Mouse (Mus musculus) MEL (cell line): ENCODE data around the gene Ccdc82. TPM values are rescaled to one million over a fixed set of nuclear protein-coding genes. Genes with fewer than 3 reads are reported as not detected.
A peak's percentile ranks its signal among the peaks of the same experiment; 100 is the strongest.

Experiments used
- DNase-seq: peaks from one replicate; pipeline ENCODE4 v3.0.0; 2011; ENCODE audit warnings: low read depth, low spot score
- H3K27ac ChIP-seq: 2 replicates; pipeline ENCODE4 v1.5.1; 2012; ENCODE audit warnings: low read depth, mild to moderate bottlenecking, control low read depth, low read length, moderate library complexity; ENCODE audit not compliant: control insufficient read depth
- H3K27me3 ChIP-seq, 2 experiments: fragments of 150-350 bp in 1 of 2; sonication (generic) in 1 of 2; 2 replicates each; pipeline ENCODE4 v1.6.1; 2012; ENCODE audit warnings: low read length in 2 of 2, mild to moderate bottlenecking in 2 of 2, improper control_type of control experiment in 1 of 2, moderate library complexity in 1 of 2; ENCODE audit not compliant: insufficient read depth in 2 of 2, control insufficient read depth in 1 of 2
- H3K36me3 ChIP-seq, 2 experiments: 2 replicates each; pipeline ENCODE4 v1.6.1; 2012 to 2014; ENCODE audit warnings: low read length in 2 of 2, improper control_type of control experiment in 1 of 2, inconsistent platforms in 1 of 2, mild to moderate bottlenecking in 1 of 2; ENCODE audit not compliant: insufficient read depth in 2 of 2, control insufficient read depth in 1 of 2
- H3K4me1 ChIP-seq, 2 experiments: fragments of 150-350 bp in 1 of 2; sonication (generic) in 1 of 2; 2 replicates each; pipeline ENCODE4 v1.6.1; 2012; ENCODE audit warnings: low read length in 2 of 2, improper control_type of control experiment in 1 of 2, mild to moderate bottlenecking in 1 of 2; ENCODE audit not compliant: insufficient read depth in 2 of 2, control insufficient read depth in 1 of 2
- H3K4me3 ChIP-seq, 2 experiments: fragments of 150-350 bp in 1 of 2; sonication (generic) in 1 of 2; 2 replicates each; pipeline ENCODE4 v1.5.1; 2012; ENCODE audit warnings: low read depth in 2 of 2, low read length in 2 of 2, mild to moderate bottlenecking in 2 of 2, moderate library complexity in 2 of 2, control low read depth in 1 of 2, improper control_type of control experiment in 1 of 2; ENCODE audit not compliant: control insufficient read depth in 1 of 2, insufficient read depth in 1 of 2
- H3K79me2 ChIP-seq: 2 replicates; pipeline ENCODE4 v1.6.1; 2012; ENCODE audit warnings: mild to moderate bottlenecking, low read length, moderate library complexity; ENCODE audit not compliant: control insufficient read depth, poor library complexity, insufficient read depth
- H3K9ac ChIP-seq: 2 replicates; pipeline ENCODE4 v1.6.1; 2012; ENCODE audit warnings: low read depth, mild to moderate bottlenecking, control low read depth, low read length, moderate library complexity; ENCODE audit not compliant: control insufficient read depth, poor library complexity, severe bottlenecking
- H3K9me3 ChIP-seq: fragments of 150-350 bp; sonication (generic); replicated peaks from 2 replicates; pipeline ENCODE4 v1.6.1; 2012; ENCODE audit warnings: mild to moderate bottlenecking, low read length, improper control_type of control experiment, moderate library complexity; ENCODE audit not compliant: insufficient read depth
- CHD1 ChIP-seq: IDR thresholded peaks from 2 replicates; pipeline ENCODE4 v1.6.1; 2012; ENCODE audit warnings: low read depth, mild to moderate bottlenecking, inconsistent platforms, low read length, improper control_type of control experiment
- CTCF ChIP-seq, 3 experiments: IDR thresholded peaks in 2 of 3; conservative IDR thresholded peaks in 1 of 3; 2 replicates each; pipeline ENCODE4 v1.5.1; 2011 to 2012; ENCODE audit warnings: low read length in 3 of 3, low read depth in 2 of 3, mild to moderate bottlenecking in 2 of 3, improper control_type of control experiment in 1 of 3, inconsistent platforms in 1 of 3, mixed read lengths in 1 of 3, moderate library complexity in 1 of 3; ENCODE audit not compliant: control insufficient read depth in 1 of 3, insufficient read depth in 1 of 3, poor library complexity in 1 of 3, severe bottlenecking in 1 of 3
- ELF1 ChIP-seq: IDR thresholded peaks from 2 replicates; pipeline ENCODE4 v1.6.1; 2014; ENCODE audit warnings: low read depth, mild to moderate bottlenecking, inconsistent platforms, low read length, improper control_type of control experiment, moderate library complexity
- EP300 ChIP-seq, 2 experiments: IDR thresholded peaks; 2 replicates each; pipeline ENCODE4 v1.6.1; 2011; ENCODE audit warnings: improper control_type of control experiment in 2 of 2, low read length in 2 of 2, low read depth in 1 of 2, mild to moderate bottlenecking in 1 of 2
- ETS1 ChIP-seq: IDR thresholded peaks from 2 replicates; pipeline ENCODE4 v1.6.1; 2012; ENCODE audit warnings: low read depth, mild to moderate bottlenecking, inconsistent platforms, low read length, improper control_type of control experiment, moderate library complexity
- GABPA ChIP-seq: IDR thresholded peaks from 2 replicates; pipeline ENCODE4 v1.6.1; 2012; ENCODE audit warnings: low read depth, mild to moderate bottlenecking, inconsistent platforms, low read length, improper control_type of control experiment, moderate library complexity
- GATA1 ChIP-seq: IDR thresholded peaks from 2 replicates; pipeline ENCODE4 v1.6.1; 2011; ENCODE audit warnings: low read depth, low read length, improper control_type of control experiment
- HCFC1 ChIP-seq: IDR thresholded peaks from 2 replicates; pipeline ENCODE4 v1.6.1; 2012; ENCODE audit warnings: low read depth, mild to moderate bottlenecking, inconsistent platforms, low read length, improper control_type of control experiment, moderate library complexity
- KAT2A ChIP-seq: conservative IDR thresholded peaks from 2 replicates; pipeline ENCODE4 v1.6.1; 2012; ENCODE audit warnings: low read depth, low read length, improper control_type of control experiment, inconsistent platforms
- MAFK ChIP-seq: IDR thresholded peaks from 2 replicates; pipeline ENCODE4 v1.6.1; 2011; ENCODE audit warnings: low read depth, mild to moderate bottlenecking, low read length, improper control_type of control experiment, borderline replicate concordance
- MAX ChIP-seq: IDR thresholded peaks from 2 replicates; pipeline ENCODE4 v1.6.1; 2011; ENCODE audit warnings: low read length, improper control_type of control experiment
- MEF2A ChIP-seq: IDR thresholded peaks from 2 replicates; pipeline ENCODE4 v1.6.1; 2014; ENCODE audit warnings: low read depth, mild to moderate bottlenecking, inconsistent platforms, low read length, improper control_type of control experiment; ENCODE audit not compliant: poor library complexity, insufficient replicate concordance, severe bottlenecking; ENCODE audit errors: extremely low read depth
- MXI1 ChIP-seq: IDR thresholded peaks from 2 replicates; pipeline ENCODE4 v1.6.1; 2011; ENCODE audit warnings: mild to moderate bottlenecking, low read depth, low read length, improper control_type of control experiment
- MYB ChIP-seq: IDR thresholded peaks from 2 replicates; pipeline ENCODE4 v1.6.1; 2011; ENCODE audit warnings: mild to moderate bottlenecking, low read depth, low read length, improper control_type of control experiment
- MYC ChIP-seq: IDR thresholded peaks from 2 replicates; pipeline ENCODE4 v1.6.1; 2011; ENCODE audit warnings: low read depth, mild to moderate bottlenecking, low read length, improper control_type of control experiment, moderate library complexity
- NELFE ChIP-seq: IDR thresholded peaks from 2 replicates; pipeline ENCODE4 v1.6.1; 2011; ENCODE audit warnings: low read depth, low read length, improper control_type of control experiment
- POLR2A ChIP-seq, 2 experiments: IDR thresholded peaks; 2 replicates each; pipeline ENCODE4 v1.6.1; 2011 to 2012; ENCODE audit warnings: low read length in 2 of 2, mild to moderate bottlenecking in 2 of 2, control low read depth in 1 of 2, improper control_type of control experiment in 1 of 2, low read depth in 1 of 2, moderate library complexity in 1 of 2; ENCODE audit not compliant: control insufficient read depth in 1 of 2, insufficient read depth in 1 of 2, poor library complexity in 1 of 2
- POLR2AphosphoS5 ChIP-seq: IDR thresholded peaks from 2 replicates; pipeline ENCODE4 v1.6.1; 2012; ENCODE audit warnings: low read depth, borderline replicate concordance, mild to moderate bottlenecking, inconsistent platforms, low read length, moderate library complexity, mixed read lengths
- RAD21 ChIP-seq: IDR thresholded peaks from 2 replicates; pipeline ENCODE4 v1.6.1; 2011; ENCODE audit warnings: mild to moderate bottlenecking, low read depth, low read length, improper control_type of control experiment
- RCOR1 ChIP-seq: IDR thresholded peaks from 2 replicates; pipeline ENCODE4 v1.6.1; 2012; ENCODE audit warnings: low read depth, mild to moderate bottlenecking, inconsistent platforms, low read length, improper control_type of control experiment
- SIN3A ChIP-seq: IDR thresholded peaks from 2 replicates; pipeline ENCODE4 v1.6.1; 2012; ENCODE audit warnings: low read length, improper control_type of control experiment, inconsistent platforms
- SMC3 ChIP-seq: IDR thresholded peaks from 2 replicates; pipeline ENCODE4 v1.6.1; 2011; ENCODE audit warnings: low read depth, low read length, improper control_type of control experiment
- TAL1 ChIP-seq: IDR thresholded peaks from 2 replicates; pipeline ENCODE4 v1.6.1; 2012; ENCODE audit warnings: mild to moderate bottlenecking, inconsistent platforms, low read length, moderate library complexity, mixed read lengths
- TBP ChIP-seq: IDR thresholded peaks from 2 replicates; pipeline ENCODE4 v1.8.0; 2011; ENCODE audit warnings: low read depth, low read length, improper control_type of control experiment
- TCF12 ChIP-seq: IDR thresholded peaks from 2 replicates; pipeline ENCODE4 v1.6.1; 2014; ENCODE audit warnings: low read depth, mild to moderate bottlenecking, inconsistent platforms, low read length, improper control_type of control experiment, moderate library complexity
- UBTF ChIP-seq: IDR thresholded peaks from 2 replicates; pipeline ENCODE4 v1.6.1; 2012; ENCODE audit warnings: low read depth, mild to moderate bottlenecking, inconsistent platforms, low read length, improper control_type of control experiment, moderate library complexity, borderline replicate concordance; ENCODE audit not compliant: insufficient read depth
- USF1 ChIP-seq: IDR thresholded peaks from 2 replicates; pipeline ENCODE4 v1.6.1; 2014; ENCODE audit warnings: low read depth, mild to moderate bottlenecking, inconsistent platforms, low read length, improper control_type of control experiment, moderate library complexity
- USF2 ChIP-seq, 2 experiments: IDR thresholded peaks; 2 replicates each; pipeline ENCODE4 v1.6.1; 2011 to 2012; ENCODE audit warnings: improper control_type of control experiment in 2 of 2, low read length in 2 of 2, borderline replicate concordance in 1 of 2, inconsistent platforms in 1 of 2, low read depth in 1 of 2, mild to moderate bottlenecking in 1 of 2; ENCODE audit not compliant: insufficient read depth in 1 of 2
- ZC3H11A ChIP-seq: IDR thresholded peaks from 2 replicates; pipeline ENCODE4 v1.6.1; 2012; ENCODE audit warnings: low read depth, mild to moderate bottlenecking, inconsistent platforms, low read length, improper control_type of control experiment
- ZMIZ1 ChIP-seq: IDR thresholded peaks from 2 replicates; pipeline ENCODE4 v1.6.1; 2012; ENCODE audit warnings: low read depth, mild to moderate bottlenecking, inconsistent platforms, low read length, improper control_type of control experiment, moderate library complexity
- polyA plus RNA-seq, 2 experiments: library from polyadenylated mRNA; stranded (reverse) in 1 of 2; unstranded in 1 of 2; fragments of >175 nt in 1 of 2; fragments of >200 nt in 1 of 2; gene quantifications; 2 replicates each; pipeline versions ENCODE4 v1.2.1 to v1.2.4; 2012; ENCODE audit warnings: low replicate concordance in 2 of 2, low read depth in 1 of 2; ENCODE audit not compliant: insufficient read length in 2 of 2, insufficient read depth in 1 of 2, missing spikeins in 1 of 2
- total RNA-seq: library from RNA; depleted of rRNA; stranded (reverse); fragments of 300-350 nt; gene quantifications from 2 replicates; pipeline ENCODE4 v1.2.3, GENCODE M21; 2012

The Ccdc82 gene
- total and polyA plus RNA-seq, 3 experiments = 8.4 to 79.8 (median 15.0) TPM

DNA sequence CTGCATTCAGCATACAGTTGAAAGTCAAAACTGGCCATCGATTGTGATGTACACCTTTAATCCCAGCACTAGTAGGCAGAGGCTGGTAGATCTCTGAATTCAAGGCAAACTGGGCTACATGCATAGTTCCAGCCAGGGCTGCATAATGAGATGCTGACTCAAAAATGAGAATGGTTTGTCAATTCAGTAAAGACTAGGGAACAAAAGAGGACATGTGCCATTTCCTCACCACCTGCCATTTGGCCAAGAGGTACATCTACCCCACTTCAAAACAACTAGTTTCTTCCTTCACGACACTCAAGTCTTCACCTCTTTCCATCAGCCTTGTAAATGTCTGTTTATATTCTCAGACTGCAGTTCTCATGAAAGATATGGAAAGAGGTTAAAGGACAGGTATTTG, 11.4 kb downstream of the Ccdc82 start:
- Histone ChIP-seq H3K27ac (no peak overlapping the region), H3K27me3 (no peaks in the 10 kb centered on the region), H3K9ac (no peak overlapping the region), H3K4me3 (no peak overlapping the region), H3K79me2 (no peaks in the 10 kb centered on the region), H3K4me1 (peaks cover 6 to 30% of the 10 kb centered on the region in 2 experiments), H3K36me3 (peaks cover 2 to 37% of the 10 kb centered on the region in 2 experiments; a peak in 3 of 4 replicates), H3K9me3 (no peaks in the 10 kb centered on the region)
- no peak for TF ChIP-seq NELFE
- no peak for TF ChIP-seq SMC3
- no peak for TF ChIP-seq USF1
- no peak for TF ChIP-seq GABPA
- no peak for TF ChIP-seq TCF12
- TF ChIP-seq CHD1 = no peak
- TF ChIP-seq MYB = no peak
- no peak for TF ChIP-seq ELF1
- TF ChIP-seq MEF2A = no peak
- no peak for DNase-seq

GRCm38 (mm10) chr9:13260980-13261379, 14.2 kb downstream of the Ccdc82 start:
- Histone ChIP-seq H3K79me2 (no peaks in the 10 kb centered on the region), H3K36me3 (peaks cover 0 to 34% of the 10 kb centered on the region in 2 experiments; a peak in 2 of 4 replicates), H3K9me3 (no peaks in the 10 kb centered on the region), H3K4me1 (peaks cover 6 to 28% of the 10 kb centered on the region in 2 experiments), H3K9ac (no peak overlapping the region), H3K4me3 (no peak overlapping the region), H3K27ac (peak overlapping the region; percentile 46; the same call in 1 of the 2 replicates), H3K27me3 (no peaks in the 10 kb centered on the region)
- DNase-seq = peak; percentile 62
- TF ChIP-seq RCOR1 (peak; percentile 89), CTCF (IDR thresholded peaks at IDR 0.05 in 2 of 3, conservative IDR thresholded peaks at IDR 0.05 in 1 of 3; ENCODE audit: control insufficient read depth in 1 of 3, insufficient read depth in 1 of 3, low read depth in 2 of 3, low read length in 3 of 3, poor library complexity in 1 of 3, severe bottlenecking in 1 of 3) (no peak), MYB (peak; percentile 86), SMC3 (0 out of 2 replicates have a peak, but pooled peaks have one; percentile 10), ELF1 (no peak), SIN3A (peak; percentile 85), POLR2A (IDR thresholded peaks at IDR 0.05; ENCODE audit: control insufficient read depth in 1 of 2, insufficient read depth in 1 of 2, low read depth in 1 of 2, low read length in 2 of 2, poor library complexity in 1 of 2) (no peak), MAX (no peak), TCF12 (peak; percentile 73), GABPA (no peak), EP300 (IDR thresholded peaks at IDR 0.05; ENCODE audit: low read depth in 1 of 2, low read length in 2 of 2) (peak; percentile 92 to 93), GATA1 (peak; percentile 95), UBTF (no peak), POLR2AphosphoS5 (no peak), USF2 (IDR thresholded peaks at IDR 0.05; ENCODE audit: borderline replicate concordance in 1 of 2, insufficient read depth in 1 of 2, low read depth in 1 of 2, low read length in 2 of 2) (no peak), ETS1 (peak; percentile 84), TAL1 (no peak), TBP (no peak), ZC3H11A (0 out of 2 replicates have a peak, but pooled peaks have one; percentile 5), CHD1 (no peak), ZMIZ1 (no peak), MAFK (peak; percentile 75; the same call in 1 of the 2 replicates), HCFC1 (peak; percentile 61; the same call in 1 of the 2 replicates), USF1 (no peak), MXI1 (no peak; the same call in none of the 2 replicates), MYC (no peak; the same call in 1 of the 2 replicates), KAT2A (no peak), RAD21 (no peak), NELFE (no peak)
